Mouse (Mus musculus) heart, postnatal 14 days (tissue): ENCODE measurements at regions not wholly inside any gene's neighbourhood (a gene's known extent, or its start where the extent isn't known, plus 50 kb on each side); places are given as distances from the start of the nearest gene placed in this dataset.

Experiments used
- DNase-seq, 2 experiments: peaks; one replicate each; pipeline ENCODE4 v3.0.0; 2021 to 2022
- intact Hi-C: fragments of 180-260 bp; cut with DNase I; formaldehyde crosslinking; loops from one replicate; pipeline ENCODE4 v1.15.1; 2025
- microRNA-seq, 2 experiments: library from miRNA; unstranded; fragments of <30 nt; microRNA quantifications; one replicate each; pipeline ENCODE4 v1.2.0; 2021 to 2022

GRCm38 (mm10) chr1:83569991-83570390, 162.0 kb upstream of the Sphkap start:
- DNase-seq: no peak
- intact Hi-C loops: no loop called here

GRCm38 (mm10) chr1:83568746-83569145, 160.7 kb upstream of the Sphkap start:
- DNase-seq: no peak
- intact Hi-C loops: no loop called here

GRCm38 (mm10) chr1:83551617-83552016, 143.6 kb upstream of the Sphkap start:
- intact Hi-C loops: no loop called here
- DNase-seq: no peak

GRCm38 (mm10) chr1:83535461-83535860, 127.5 kb upstream of the Sphkap start:
- no peak for DNase-seq
- intact Hi-C loops: no loop called here

- DNase-seq: no peak
- intact Hi-C loops: no loop called here
Measured at GRCm38 (mm10) chr1:83527803-83528202, 119.8 kb upstream of the Sphkap start.

- DNase-seq: no peak
- intact Hi-C loops: no loop called here
Measured at GRCm38 (mm10) chr1:83509356-83509755, 101.4 kb upstream of the Sphkap start.

GRCm38 (mm10) chr1:83505386-83505785, 97.4 kb upstream of the Sphkap start:
- intact Hi-C loops: no loop called here
- DNase-seq: peak in 1 of 2 experiments; percentile 1

- intact Hi-C loops: no loop called here
- DNase-seq: no peak
Measured at GRCm38 (mm10) chr1:83496888-83497287, 88.9 kb upstream of the Sphkap start.

GRCm38 (mm10) chr1:83496380-83496779, 88.4 kb upstream of the Sphkap start:
- no peak for DNase-seq
- intact Hi-C loops: no loop called here

GRCm38 (mm10) chr1:83495022-83495421, 87.0 kb upstream of the Sphkap start:
- intact Hi-C loops: no loop called here
- DNase-seq: no peak

GRCm38 (mm10) chr1:83479111-83479510, 71.1 kb upstream of the Sphkap start:
- DNase-seq: no peak
- intact Hi-C loops: no loop called here

Small RNAs in the stretch of these regions (microRNA-seq; reads per million reads assigned to microRNA genes)
- gene Gm25754: 0 reads per million in 2 experiments
